Mouse (Mus musculus) G1E (cell line): ENCODE measurements at regions not wholly inside any gene's neighbourhood (a gene's known extent, or its start where the extent isn't known, plus 50 kb on each side); places are given as distances from the start of the nearest gene placed in this dataset.
A peak's percentile ranks its signal among the peaks of the same experiment; 100 is the strongest.

Source experiments
- ATAC-seq: 2 replicates; pipeline ENCODE4 v1.8.0; 2016; ENCODE audit warnings: mild to moderate bottlenecking; ENCODE audit not compliant: insufficient number of reproducible peaks, poor library complexity, low FRiP score, severe bottlenecking; ENCODE audit errors: extremely low read depth
- DNase-seq: peaks from one replicate; pipeline ENCODE4 v3.0.0; 2012; ENCODE audit warnings: low spot score
- H3K27me3 ChIP-seq: 2 replicates; pipeline ENCODE4 v1.6.1; 2012; ENCODE audit warnings: mild to moderate bottlenecking, low read length, inconsistent platforms; ENCODE audit not compliant: insufficient read depth
- H3K36me3 ChIP-seq: replicated peaks from 2 replicates; pipeline ENCODE3; 2012; ENCODE audit warnings: mild to moderate bottlenecking, inconsistent platforms
- H3K4me1 ChIP-seq: 2 replicates; pipeline ENCODE4 v1.6.1; 2012; ENCODE audit warnings: low read depth, low read length, inconsistent platforms, mixed read lengths; ENCODE audit not compliant: insufficient read depth
- H3K4me3 ChIP-seq: 2 replicates; pipeline ENCODE4 v1.5.1; 2012; ENCODE audit warnings: low read depth, mild to moderate bottlenecking, inconsistent platforms, low read length, moderate library complexity, mixed read lengths
- H3K9me3 ChIP-seq: replicated peaks from 2 replicates; pipeline ENCODE4 v1.6.1; 2012; ENCODE audit warnings: inconsistent platforms
- CTCF ChIP-seq: IDR thresholded peaks from 2 replicates; pipeline ENCODE4 v1.5.1; 2012; ENCODE audit warnings: low read depth, low read length, inconsistent platforms, mixed read lengths
- GATA1 ChIP-seq: IDR thresholded peaks from 2 replicates; pipeline ENCODE4 v1.6.1; 2012; ENCODE audit warnings: borderline replicate concordance, low read length, inconsistent platforms, mixed read lengths
- GATA2 ChIP-seq: IDR thresholded peaks from 2 replicates; pipeline ENCODE4 v1.6.1; 2012; ENCODE audit warnings: low read depth, low read length, inconsistent platforms, borderline replicate concordance
- POLR2AphosphoS5 ChIP-seq: IDR thresholded peaks from 2 replicates; pipeline ENCODE4 v1.6.1; 2012; ENCODE audit warnings: low read depth, low read length, inconsistent platforms; ENCODE audit not compliant: insufficient replicate concordance
- TAL1 ChIP-seq: conservative IDR thresholded peaks from 2 replicates; pipeline ENCODE4 v1.6.1; 2012; ENCODE audit warnings: low read depth, low read length, inconsistent platforms, mixed read lengths

- Histone ChIP-seq H3K4me3 (no peak overlapping the region), H3K27me3 (no peaks in the 10 kb centered on the region), H3K9me3 (no peaks in the 10 kb centered on the region), H3K36me3 (no peaks in the 10 kb centered on the region), H3K4me1 (no peaks in the 10 kb centered on the region)
- no peak for DNase-seq
- no peak for ATAC-seq
- TF ChIP-seq GATA2 (no peak), GATA1 (no peak)
These were observed 474.6 kb downstream of the Gm11232 start for GRCm38 (mm10) chr4:71283147-71283546.

GRCm38 (mm10) chr4:71279710-71280109, 478.1 kb downstream of the Gm11232 start:
- Histone ChIP-seq H3K9me3 (peaks cover 3% of the 10 kb centered on the region; the same call in 1 of the 2 replicates), H3K27me3 (no peaks in the 10 kb centered on the region), H3K36me3 (no peaks in the 10 kb centered on the region), H3K4me1 (no peaks in the 10 kb centered on the region), H3K4me3 (no peak overlapping the region)
- TF ChIP-seq TAL1, result no peak
- peak; percentile 66 for ATAC-seq
- no peak for DNase-seq

- ATAC-seq (no peak), DNase-seq (no peak)
- Histone ChIP-seq H3K4me3 (no peak overlapping the region), H3K9me3 (no peaks in the 10 kb centered on the region), H3K36me3 (no peaks in the 10 kb centered on the region), H3K4me1 (no peaks in the 10 kb centered on the region), H3K27me3 (no peaks in the 10 kb centered on the region)
- TF ChIP-seq CTCF (no peak), GATA2 (no peak), TAL1 (no peak), GATA1 (no peak), POLR2AphosphoS5 (no peak)
These were observed 497.9 kb downstream of the Gm11232 start for GRCm38 (mm10) chr4:71259897-71260296.

GRCm38 (mm10) chr4:71230497-71230872, 527.3 kb downstream of the Gm11232 start:
- H3K4me3 ChIP-seq, result no peak overlapping the region
- ATAC-seq (no peak), DNase-seq (no peak)
- no peaks in the 10 kb centered on the region for H3K36me3 ChIP-seq
- H3K9me3 ChIP-seq, result no peaks in the 10 kb centered on the region
- TF ChIP-seq GATA1 (no peak), TAL1 (no peak)
- no peaks in the 10 kb centered on the region for H3K4me1 ChIP-seq
- no peaks in the 10 kb centered on the region for H3K27me3 ChIP-seq

GRCm38 (mm10) chr4:71229796-71230496, 527.8 kb downstream of the Gm11232 start:
- Histone ChIP-seq H3K27me3 (no peaks in the 10 kb centered on the region), H3K4me1 (no peaks in the 10 kb centered on the region), H3K9me3 (no peaks in the 10 kb centered on the region), H3K4me3 (no peak overlapping the region), H3K36me3 (no peaks in the 10 kb centered on the region)
- no peak for DNase-seq
- TF ChIP-seq GATA2 (no peak), CTCF (no peak), TAL1 (no peak), POLR2AphosphoS5 (no peak), GATA1 (no peak)
- ATAC-seq, result no peak

- Histone ChIP-seq H3K27me3 (no peaks in the 10 kb centered on the region), H3K36me3 (no peaks in the 10 kb centered on the region), H3K4me3 (no peak overlapping the region), H3K4me1 (no peaks in the 10 kb centered on the region), H3K9me3 (no peaks in the 10 kb centered on the region)
- TF ChIP-seq TAL1 (no peak), CTCF (no peak), POLR2AphosphoS5 (no peak), GATA1 (no peak), GATA2 (no peak)
- ATAC-seq (peak; percentile 90), DNase-seq (no peak)
These were observed 531.1 kb downstream of the Gm11232 start for GRCm38 (mm10) chr4:71226653-71227052.

GRCm38 (mm10) chr4:71218060-71218459, 539.7 kb downstream of the Gm11232 start:
- DNase-seq (no peak), ATAC-seq (no peak)

More at GRCm38 (mm10) chr4:71218060-71218459, 539.7 kb downstream of the Gm11232 start:
- no peak for TF ChIP-seq GATA1
- no peak for TF ChIP-seq GATA2
- TF ChIP-seq POLR2AphosphoS5, result no peak
- no peak for TF ChIP-seq TAL1
- Histone ChIP-seq H3K9me3 (no peaks in the 10 kb centered on the region), H3K27me3 (no peaks in the 10 kb centered on the region), H3K4me1 (no peaks in the 10 kb centered on the region), H3K4me3 (no peak overlapping the region), H3K36me3 (no peaks in the 10 kb centered on the region)
